Mouse (Mus musculus): ENCODE measurements at regions not wholly inside any gene's neighbourhood (a gene's known extent, or its start where the extent isn't known, plus 50 kb on each side); places are given as distances from the start of the nearest gene placed in this dataset.
A peak's percentile ranks its signal among the peaks of the same experiment; 100 is the strongest.

DNA sequence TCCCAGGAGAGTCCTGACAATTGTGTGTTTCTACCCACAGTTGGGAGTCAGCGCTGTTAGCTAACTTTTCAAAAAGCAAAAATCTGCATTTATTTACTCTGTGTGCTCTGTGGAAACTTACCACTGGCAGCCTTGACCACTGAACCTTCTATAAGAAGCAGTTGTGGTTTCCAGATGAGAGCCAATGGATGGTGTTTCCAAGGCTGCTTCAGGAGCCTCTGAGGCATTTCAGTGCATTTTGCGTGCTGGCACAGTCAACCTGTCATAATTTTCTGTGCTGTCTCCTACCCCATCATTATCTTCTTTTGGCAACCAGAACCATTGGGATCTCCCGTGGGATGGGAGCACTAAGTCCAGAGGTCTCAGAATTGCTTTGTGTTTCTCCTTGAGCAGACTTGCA is 60.3 kb downstream of the 4930544G11Rik start:
- no peak for DNase-seq (ENCODE audit: low spot score in 2 of 2)

DNA sequence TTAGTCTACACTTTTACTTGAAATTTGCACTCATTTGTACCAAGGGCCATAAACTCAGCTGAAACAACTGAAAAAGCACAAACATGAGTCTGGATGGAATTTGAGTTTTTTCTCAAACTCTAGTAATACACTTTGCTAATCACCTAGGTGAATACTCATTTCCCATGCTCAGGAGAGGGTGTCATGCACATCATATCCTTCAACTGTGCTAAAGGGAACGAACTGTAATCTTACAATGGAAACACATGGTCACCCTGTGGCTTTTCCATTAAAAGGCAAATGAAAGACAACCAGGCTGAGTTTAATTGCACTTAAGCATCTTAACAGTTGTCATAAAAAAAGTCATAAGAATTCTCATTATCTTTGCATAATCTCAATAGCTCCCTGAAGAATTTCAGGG is 71.1 kb downstream of the 4930544G11Rik start:
- DNase-seq (ENCODE audit: low spot score in 2 of 2): no peak

DNA sequence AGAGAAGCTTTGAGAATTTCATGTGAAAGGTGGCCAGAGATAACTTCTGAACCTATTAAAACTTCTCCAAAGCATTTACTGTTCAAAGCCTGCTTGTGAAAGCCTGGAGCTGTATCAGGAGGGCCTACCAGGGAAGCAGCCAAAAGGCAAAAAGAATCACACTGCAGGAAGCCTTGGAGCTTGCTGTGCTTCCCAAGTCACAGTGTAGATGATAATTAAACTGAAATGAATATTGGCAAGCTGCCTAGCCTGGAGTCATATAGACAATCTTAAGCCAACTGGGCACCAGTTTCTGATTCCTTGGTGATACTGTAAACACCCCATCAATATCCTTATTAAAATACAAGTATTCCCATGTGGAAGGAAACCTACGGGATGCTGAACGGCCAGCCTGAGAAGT is 84.4 kb downstream of the 4930544G11Rik start:
- DNase-seq (ENCODE audit: low spot score in 2 of 2): no peak

DNA sequence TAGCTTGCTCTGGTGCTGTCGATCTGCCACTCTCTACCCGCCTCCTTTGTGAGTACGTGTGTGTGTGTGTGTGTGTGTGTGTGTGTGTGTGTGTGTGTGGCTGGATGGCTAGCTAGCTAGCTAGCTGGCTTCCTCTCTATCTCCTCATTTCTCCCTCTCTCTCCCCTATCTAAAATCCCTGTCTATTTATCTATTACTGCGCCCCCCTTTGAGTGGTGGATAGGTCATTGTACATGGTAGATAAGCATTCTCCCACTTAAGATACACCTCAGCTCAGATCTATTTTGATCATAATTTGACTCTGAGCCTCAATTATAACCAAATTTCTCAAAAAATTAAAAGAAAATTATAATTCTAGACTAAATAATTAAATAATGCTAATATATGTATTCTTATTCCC is 99.4 kb downstream of the 4930544G11Rik start:
- no peak for DNase-seq (ENCODE audit: low spot score in 2 of 2)

DNA sequence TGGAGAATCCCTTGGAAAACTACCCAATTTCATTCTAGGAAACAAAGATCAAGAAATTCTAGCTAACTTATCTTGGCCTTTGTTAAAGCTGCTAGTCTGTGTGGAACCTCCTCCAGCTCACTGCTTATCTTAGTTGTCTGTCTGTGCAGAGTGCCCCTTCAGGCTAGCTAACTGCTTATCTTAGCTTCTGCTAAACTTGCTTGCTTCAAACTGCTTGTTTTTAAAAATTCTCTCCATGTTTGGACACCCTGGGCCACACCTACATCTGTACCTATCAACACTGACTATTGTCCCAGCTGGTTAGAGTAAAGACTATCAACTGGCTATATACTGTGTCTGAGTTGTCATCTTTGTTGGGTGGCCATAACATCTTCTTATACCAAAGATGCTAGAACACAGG is 100.0 kb downstream of the 4930544G11Rik start:
- DNase-seq (ENCODE audit: low spot score in 2 of 2): no peak

DNA sequence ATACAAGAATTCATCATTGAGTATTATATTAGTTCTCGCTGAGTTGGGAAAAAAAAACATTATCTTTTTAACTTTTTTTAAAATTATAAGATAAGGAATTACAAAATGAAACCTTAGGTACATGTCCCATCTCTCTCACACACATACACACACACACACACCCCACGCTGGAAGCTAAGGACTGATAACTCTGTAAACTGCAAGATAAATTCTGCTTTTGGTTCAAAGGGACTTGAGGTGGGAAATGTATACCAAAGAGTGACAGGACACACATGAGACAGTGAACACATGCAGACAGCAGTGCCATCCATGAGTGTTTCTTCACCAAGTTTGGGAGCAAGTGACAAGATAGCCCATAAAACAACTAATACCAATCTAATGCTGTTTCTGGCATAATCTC is 100.8 kb downstream of the 4930544G11Rik start:
- no peak for DNase-seq (ENCODE audit: low spot score in 2 of 2)

DNA sequence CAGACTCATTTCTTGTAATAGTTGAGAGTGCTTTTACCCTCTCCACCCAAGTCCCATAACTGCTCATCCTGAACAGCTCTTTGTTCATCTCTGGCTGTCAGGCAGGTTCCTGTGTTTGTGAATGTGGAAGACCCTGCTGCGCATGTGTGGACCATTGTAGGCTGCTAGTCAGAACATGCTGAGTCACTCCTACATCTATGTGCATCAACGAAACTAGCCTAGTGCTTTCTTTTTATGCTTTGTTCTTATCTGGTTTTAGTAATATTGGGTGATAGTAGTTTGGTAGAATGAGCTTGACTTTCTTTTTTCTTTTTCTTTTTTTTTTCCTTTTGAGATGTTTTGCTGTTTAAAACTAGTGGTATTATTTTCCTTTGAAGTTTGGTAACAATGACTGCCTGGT is 116.5 kb downstream of the 4930544G11Rik start:
- no peak for DNase-seq (ENCODE audit: low spot score in 2 of 2)

DNA sequence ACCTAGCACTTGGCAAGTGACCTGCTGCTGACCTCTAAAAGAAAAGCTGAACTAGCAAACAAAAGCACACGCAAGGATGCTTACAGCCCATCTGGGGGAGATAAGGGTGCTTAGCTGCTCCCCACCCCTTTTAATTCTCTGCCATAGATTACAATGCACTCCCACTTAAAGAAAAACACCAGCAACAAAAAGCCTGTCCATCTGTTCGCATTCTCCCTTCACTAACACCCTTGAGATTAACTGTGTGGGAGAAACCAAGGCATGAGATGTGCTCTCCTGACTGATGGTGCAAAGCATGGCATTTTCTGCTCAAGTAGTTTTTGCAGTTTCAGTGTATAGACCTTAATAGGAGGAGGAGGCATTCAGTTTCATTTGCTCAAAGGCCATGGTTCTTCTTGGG is 125.0 kb downstream of the 4930544G11Rik start:
- no peak for DNase-seq (ENCODE audit: low spot score in 2 of 2)

DNA sequence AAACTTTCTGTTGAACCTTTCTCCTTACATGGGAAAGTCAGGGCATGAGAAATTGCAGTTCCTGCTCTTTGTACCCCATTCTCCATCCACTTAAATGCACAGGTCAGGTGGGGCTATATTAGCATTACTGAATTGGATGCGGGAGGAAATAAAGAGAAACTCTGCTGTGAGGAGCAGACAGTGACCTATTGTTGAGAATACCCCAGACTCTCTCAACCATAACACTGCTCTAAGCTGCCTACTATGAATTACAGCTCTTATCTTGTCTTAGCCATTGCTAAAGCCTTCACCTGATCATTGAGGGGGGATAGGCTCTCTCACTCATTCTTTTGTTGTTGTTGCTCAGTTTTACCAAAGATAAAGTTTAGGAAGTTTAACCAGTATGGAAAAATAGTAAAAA is 126.4 kb downstream of the 4930544G11Rik start:
- no peak for DNase-seq (ENCODE audit: low spot score in 2 of 2)

DNA sequence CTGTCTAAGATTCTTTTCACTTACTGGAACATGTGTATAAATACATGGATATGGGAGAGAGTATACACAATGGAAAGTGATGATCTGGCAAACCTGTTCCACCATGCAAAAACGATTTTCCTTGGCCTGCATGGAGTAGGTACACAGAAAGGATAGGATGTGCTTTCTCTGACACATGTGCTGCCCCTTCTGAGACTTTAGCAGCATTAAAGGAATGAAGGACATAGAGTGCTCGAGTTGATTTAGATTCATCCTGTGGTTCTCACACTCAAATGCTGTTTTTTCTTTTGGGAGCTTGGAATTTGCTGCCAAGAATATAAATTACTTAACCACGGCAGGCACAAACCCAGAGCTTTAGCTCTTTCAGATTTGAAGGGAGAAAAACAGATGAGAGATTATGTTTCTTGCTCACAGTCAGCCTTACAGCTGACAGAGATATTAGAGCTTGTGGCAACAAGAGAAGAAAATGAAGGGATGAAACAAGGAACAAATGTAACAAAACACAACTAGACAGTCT is 149.2 kb downstream of the 4930544G11Rik start:
- DNase-seq (ENCODE audit: low spot score in 2 of 2): peak; percentile 4 to 37

DNA sequence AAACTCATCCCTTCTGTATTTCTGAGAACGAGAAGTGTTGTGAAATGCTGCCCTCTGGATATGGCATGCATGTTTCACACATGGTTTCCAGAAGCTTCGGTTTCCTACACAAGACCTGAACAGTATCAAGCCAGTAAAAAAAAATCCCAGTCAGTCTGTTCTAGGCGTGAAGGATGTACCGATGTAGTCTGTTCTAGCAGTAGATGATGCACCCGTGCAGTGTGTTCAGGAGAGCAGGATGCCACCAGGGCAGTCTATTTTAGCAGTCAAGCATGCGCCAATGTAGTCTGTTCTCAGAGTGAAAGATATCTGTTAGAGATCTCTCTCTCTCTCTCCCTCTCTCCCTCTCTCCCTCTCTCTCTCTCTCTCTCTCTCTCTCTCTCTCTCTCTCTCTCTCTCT is 162.0 kb downstream of the 4930544G11Rik start:
- DNase-seq (ENCODE audit: low spot score in 2 of 2): no peak

DNA sequence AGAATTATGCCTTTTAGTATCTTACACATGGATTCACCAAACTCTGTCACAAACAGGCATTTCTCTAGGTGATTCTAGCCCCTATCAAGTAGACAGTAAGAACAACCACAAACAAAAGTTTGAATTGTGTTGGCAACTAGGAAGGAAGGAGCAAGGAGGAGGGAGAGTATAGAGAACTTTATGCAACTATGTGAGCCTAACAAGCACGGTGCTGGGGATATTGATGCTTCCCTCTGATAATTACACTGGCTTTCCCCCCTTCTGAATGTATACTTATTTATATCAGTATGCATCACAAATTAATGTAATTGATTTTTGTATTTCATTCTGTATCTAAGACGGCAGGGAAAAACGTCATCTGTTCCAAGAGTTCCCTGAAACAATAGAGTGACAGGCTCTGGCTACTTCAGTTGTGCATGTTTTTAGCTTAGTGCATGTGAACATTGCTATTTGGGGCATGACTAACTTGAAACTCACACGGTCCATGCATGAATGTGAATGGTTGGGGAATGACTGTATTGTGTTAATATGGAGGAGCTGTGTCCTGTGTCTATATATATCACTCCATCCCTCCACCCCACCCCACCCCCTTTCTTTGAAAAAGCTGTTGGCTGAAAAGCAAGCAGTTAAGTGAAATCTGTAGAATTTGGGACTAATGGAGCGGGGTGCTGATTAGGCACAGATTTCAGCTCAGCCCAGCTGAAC is 169.2 kb downstream of the 4930544G11Rik start:
- no peak for DNase-seq (ENCODE audit: low spot score in 2 of 2)

DNA sequence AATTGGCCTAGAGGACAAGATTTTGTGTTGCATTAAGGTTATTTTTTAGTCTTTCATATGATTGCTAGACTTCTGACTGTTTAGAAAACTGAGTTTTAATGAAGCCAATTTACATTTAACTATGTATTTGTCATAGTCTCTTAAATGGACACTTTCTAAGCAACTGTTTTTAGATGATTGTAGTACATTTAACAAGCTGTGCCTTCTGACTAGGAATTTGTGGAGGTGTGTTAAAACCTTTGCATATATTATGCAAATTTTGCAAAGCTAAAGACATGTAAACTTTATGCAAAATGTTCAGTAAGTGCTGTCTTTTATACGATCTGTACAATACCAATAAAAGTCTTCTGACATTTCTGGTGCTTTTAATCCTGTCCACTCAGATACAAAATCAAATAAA is 171.9 kb downstream of the 4930544G11Rik start:
- no peak for DNase-seq (ENCODE audit: low spot score in 2 of 2)

DNA sequence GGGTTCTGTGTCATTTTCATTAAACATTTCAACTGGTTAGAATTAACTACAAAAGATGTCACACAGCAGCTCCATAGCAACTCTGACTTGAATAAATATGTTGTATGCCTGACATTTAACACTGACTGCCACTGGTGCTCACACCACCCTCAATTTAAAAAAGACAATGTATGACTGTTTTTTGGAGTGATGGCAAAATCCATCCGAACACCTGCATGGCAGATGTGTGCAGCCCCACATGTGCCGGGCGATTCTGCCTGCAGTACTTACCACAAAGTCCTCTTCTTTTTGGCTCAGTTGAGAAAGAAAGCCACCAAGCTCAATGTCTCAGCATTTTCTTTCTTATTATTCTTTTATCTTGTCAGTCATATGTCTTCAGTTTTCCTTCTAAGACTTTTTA is 199.4 kb downstream of the 4930544G11Rik start:
- DNase-seq (ENCODE audit: low spot score in 2 of 2): no peak

DNA sequence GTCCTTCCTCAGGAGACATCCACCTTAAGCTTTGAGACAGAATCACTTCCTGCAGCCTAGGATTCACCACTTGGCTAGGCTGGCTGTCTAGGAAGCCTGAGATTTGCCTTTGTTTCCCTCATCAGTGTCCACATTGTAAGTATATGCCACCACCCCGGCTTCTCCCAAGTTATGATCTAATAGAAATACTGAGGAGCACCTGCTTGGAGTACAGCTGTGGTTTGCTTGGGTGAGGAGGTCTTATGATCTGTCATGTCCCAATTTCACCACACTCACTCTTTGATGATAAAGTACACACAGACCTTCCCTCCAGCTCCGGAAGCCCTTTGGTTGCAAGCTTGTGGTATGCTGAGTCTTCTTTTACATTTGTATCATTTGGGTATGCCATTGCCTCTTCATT is 202.4 kb downstream of the 4930544G11Rik start:
- DNase-seq (ENCODE audit: low spot score in 2 of 2): no peak

DNA sequence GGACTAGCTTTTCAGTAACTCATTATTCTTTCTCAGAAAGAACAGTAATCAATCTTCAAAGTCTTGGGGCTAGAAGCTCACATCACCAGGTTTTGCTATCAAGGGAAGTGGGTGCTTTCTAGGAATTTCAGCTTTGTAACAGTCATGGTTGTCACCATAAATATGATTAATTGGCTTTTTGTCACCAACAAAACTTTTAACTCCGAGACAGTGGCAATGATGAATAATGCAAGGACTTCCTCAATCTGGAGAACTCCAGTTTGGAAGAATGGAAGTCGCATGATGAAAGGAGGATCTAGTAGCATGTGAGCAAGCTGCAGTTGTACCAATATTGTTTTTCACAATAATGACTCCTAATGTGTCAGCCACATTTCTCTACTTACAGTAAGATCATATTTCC is 208.4 kb downstream of the 4930544G11Rik start:
- DNase-seq (ENCODE audit: low spot score in 2 of 2): no peak

DNA sequence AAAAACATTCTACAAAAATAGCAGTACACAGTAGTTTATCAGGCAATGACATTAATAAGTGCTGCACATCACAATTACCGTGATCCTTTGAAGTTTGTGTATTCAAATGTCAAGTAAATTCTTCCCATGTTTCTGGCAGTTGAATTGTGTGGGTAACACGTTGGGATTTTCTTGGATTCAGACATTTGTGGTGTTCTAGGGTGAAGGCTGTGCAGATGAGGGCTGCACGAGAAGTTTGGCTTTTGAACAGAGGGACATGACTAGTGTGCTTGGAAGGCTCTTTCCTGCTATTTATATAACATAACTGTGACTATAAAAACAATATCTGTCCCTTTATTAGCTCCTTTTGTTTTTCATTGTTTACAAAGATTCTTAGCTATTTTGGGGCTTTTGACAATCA is 216.5 kb downstream of the 4930544G11Rik start:
- no peak for DNase-seq (ENCODE audit: low spot score in 2 of 2)

DNA sequence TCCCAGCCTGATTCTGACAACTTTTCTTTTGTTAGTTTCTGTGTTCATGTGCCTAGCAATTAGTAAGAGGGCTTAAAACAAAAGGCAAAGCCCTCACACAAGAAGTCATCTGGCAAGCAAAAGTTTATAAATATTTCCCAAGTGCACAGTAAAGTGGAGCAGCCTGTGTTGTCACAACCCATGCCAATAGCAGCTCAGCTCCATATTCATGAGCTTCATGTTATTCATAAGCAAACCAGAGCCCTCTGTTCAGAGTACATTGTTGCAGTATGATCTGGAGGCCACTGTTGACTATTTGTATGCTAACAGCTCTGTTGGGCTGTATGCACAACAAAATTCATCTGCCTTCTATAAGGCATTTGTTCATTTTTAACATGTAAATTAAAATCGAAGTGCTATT is 245.6 kb downstream of the 4930544G11Rik start:
- DNase-seq (ENCODE audit: low spot score in 2 of 2): no peak

DNA sequence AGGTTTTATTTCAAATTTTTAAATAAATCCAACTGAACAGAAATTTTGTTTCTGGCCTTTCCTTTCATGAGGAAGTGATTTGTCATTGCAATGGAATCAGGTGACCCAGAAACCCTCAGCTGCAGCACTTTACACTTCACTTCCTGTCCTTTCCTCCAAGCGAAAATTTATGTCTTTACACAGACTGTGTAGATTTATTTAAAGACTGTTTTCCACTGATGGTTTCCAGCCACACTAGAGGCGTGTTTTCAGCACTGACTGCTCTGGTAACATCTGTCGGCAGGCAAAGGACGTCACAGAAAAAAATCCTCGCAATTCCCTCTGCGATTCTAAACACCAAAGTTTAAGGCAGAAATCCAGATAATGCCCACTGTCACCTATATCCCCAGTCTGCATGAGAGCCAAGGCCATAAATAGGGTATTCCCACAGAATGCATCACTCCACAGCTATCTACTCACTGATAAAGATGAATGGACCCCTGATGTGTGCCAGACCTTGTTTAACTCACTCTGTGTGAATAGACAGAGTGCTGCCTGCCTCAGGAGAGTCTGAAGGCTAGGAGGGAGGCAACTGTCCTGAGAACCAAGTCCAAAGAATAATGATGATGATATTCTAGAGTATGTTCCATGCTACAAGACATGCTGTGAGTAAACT is 247.9 kb downstream of the 4930544G11Rik start:
- DNase-seq (ENCODE audit: low spot score in 2 of 2): peak in 1 of 2 experiments; percentile 7

DNA sequence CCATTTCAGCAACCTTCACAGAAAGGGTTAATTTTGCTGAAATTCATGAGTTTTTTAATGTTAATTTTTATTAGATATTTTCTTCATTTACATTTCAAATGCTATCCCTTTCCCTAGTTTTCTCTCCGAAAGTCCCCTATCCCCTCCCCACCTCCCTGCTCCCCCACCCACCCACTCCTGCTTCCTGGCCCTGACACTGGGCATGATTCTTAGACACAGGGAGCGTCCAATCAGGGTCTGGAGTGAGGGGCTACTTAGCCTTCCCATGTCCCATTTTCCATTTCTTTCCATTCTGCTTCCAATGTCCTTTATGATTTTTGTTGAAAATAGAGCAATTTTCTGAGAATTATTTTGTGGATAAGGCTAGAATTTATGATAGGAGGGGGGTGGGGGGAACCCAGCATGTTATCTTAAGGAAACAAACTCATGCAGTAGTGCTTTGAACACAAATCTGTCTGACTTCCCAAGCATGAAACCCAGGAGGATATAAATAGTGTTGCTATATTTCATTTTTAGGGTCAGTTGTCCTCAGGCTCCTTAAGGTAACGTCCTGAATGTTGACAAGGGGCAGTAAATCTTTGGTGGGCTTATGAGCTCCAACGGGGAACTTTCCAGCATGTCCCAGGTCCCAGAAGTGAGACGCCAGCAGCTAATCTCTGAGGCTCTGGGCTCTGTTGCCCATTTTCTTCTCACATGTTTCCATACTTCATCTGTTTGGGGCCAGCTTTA is 254.0 kb downstream of the 4930544G11Rik start:
- DNase-seq (ENCODE audit: low spot score in 2 of 2): no peak

DNA sequence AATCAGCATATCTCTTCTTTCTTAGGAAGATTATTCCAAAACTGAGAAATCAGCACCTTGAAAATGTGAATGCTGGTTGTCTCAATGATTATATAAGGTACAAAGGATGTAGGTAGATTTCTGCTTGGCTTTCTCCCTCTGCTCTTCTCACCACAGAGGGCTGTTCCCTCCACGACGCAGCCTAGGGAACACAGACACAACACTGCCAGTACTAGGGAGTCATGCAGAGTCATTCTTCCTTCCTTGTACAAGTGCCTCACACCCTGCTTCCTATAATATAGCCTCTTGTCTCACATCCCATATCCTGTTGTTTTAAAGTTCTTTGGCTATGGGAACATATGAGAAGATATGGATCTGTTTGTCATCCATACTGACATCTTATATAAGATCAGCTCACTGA is 265.1 kb downstream of the 4930544G11Rik start:
- no peak for DNase-seq (ENCODE audit: low spot score in 2 of 2)

DNA sequence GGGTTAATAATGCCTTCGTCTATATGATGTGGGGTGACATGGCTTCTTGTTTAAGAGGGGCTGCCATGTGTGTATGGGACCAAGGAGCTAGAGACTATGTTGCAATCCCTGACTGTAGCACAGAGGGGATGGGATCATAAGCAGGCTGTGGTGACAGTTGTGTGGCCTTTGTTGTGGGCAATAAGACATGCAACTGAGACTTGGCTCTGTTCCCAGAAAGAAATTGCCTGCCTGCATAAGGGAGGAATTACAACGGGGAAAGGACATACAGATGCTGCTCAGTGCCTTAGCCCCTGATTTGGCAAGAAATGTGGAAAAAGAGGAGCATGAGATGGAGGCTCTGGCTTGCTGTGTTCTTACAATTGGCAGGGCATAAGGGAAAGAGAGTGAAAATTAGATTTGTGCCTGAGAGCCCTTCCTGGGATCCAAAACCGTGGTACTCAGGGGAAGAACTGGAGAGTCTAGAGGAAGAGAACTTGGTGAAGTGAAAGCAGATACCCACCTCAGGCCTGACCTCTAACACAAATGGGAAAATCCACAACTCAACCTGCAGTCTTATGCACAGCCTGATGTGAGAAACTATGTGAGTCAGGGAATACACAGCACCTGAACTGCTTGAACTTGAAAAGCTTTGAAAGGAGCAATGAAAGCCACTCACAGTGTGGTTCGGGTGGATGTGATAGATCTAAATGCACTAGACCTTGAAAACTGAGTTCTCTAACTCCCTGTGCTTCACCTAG is 271.9 kb downstream of the 4930544G11Rik start:
- no peak for DNase-seq (ENCODE audit: low spot score in 2 of 2)

Data from frontal cortex, postnatal 36 days (tissue).